Mouse (Mus musculus) hindbrain, embryonic 15.5 days (tissue): ENCODE results near the gene Tpcn2. TPM values are rescaled to one million over a fixed set of nuclear protein-coding genes. Genes with fewer than 3 reads are reported as not detected.

Experiments used
- ATAC-seq: fragments of 200-750 bp; cut with Nextera tagmentation; 2 replicates; pipeline ENCODE4 v1.8.0; 2017; ENCODE audit warnings: low read depth, moderate number of reproducible peaks, moderate TSS enrichment; ENCODE audit not compliant: low FRiP score
- H3K27ac ChIP-seq: fragments of 300-500 bp; sonication (generic); replicated peaks from 2 replicates; pipeline ENCODE4 v1.5.1; 2015; ENCODE audit warnings: mild to moderate bottlenecking, inconsistent platforms
- H3K27me3 ChIP-seq: fragments of 300-500 bp; sonication (generic); 2 replicates; pipeline ENCODE4 v1.6.1; 2015; ENCODE audit warnings: control low read depth, inconsistent platforms
- H3K36me3 ChIP-seq: fragments of 300-500 bp; sonication (generic); 2 replicates; pipeline ENCODE4 v1.6.1; 2015; ENCODE audit warnings: control low read depth, inconsistent platforms
- H3K4me1 ChIP-seq: fragments of 300-500 bp; sonication (generic); replicated peaks from 2 replicates; pipeline ENCODE4 v1.6.1; 2015; ENCODE audit warnings: control low read depth, inconsistent platforms
- H3K4me2 ChIP-seq: fragments of 300-500 bp; sonication (generic); 2 replicates; pipeline ENCODE4 v1.6.1; 2015; ENCODE audit warnings: moderate library complexity, mild to moderate bottlenecking, inconsistent platforms
- H3K4me3 ChIP-seq: fragments of 300-500 bp; sonication (generic); 2 replicates; pipeline ENCODE4 v1.5.1; 2015; ENCODE audit warnings: mild to moderate bottlenecking, inconsistent platforms
- H3K9ac ChIP-seq: fragments of 300-500 bp; sonication (generic); 2 replicates; pipeline ENCODE4 v1.6.1; 2015; ENCODE audit warnings: inconsistent platforms
- H3K9me3 ChIP-seq: fragments of 300-500 bp; sonication (generic); 2 replicates; pipeline ENCODE4 v1.6.1; 2016; ENCODE audit warnings: control low read depth, inconsistent platforms
- WGBS: fragments of 180-500 bp; shearing (Covaris S2); methylation state at CpG from one replicate; pipeline ENCODE4 v1.1.7; 2015; 5-methylcytosine and 5-hydroxymethylcytosine counted together
- polyA plus RNA-seq: library from polyadenylated mRNA; unstranded; fragments of >200 nt; fragmentation: Nextera tagmentation; extraction: Ambion mirVana; gene quantifications from 2 replicates; pipeline ENCODE4 v1.2.1, GENCODE M21; 2015

The Tpcn2 gene
- polyA plus RNA-seq: 3.4 and 3.7 TPM in 2 replicates

DNA sequence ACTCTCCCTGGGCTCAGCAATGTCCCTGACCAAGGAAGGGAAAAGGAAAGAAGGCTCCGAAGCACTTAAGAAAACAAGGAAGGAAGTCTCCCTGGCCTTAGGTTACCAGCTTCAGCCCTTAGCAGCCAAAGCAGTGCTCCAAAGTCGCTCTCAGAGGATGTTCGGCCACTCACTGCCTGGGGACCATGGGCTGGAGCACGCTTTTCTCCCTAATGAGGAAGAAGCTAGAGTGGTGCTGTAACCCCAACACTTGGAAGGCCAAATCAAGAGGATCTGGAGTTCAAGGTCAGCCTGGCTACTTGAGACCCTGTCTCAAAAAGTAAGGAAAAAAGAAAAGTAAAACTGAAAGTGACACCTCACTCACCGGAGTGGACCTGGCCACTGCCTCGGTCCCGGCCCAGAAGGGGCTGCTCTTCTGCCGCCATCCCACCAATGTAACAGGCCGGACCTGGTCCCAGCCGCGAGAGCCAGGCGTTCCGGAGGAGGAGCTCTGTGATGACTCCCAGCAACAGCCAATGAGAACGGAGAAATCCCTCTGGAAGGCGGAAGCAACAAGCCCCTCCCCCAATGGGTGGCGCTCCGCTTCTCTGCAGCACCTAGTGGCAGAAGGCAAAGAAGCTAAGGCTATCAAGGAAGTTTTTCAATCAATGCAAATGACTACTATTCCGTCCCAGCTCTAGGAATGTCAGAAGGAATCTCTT is at the start of gene Tpcn2:
Gene Tpcn2 (minus strand): TSS at position 525 of the 701 bp plus-strand sequence.
- WGBS: 4% methylated on average over 18 of the region's 18 CpGs
- peak within 1 kb of the TSS; percentile 79 for H3K4me2 ChIP-seq

GRCm38 (mm10) chr7:145332376-145333041 is 48.7 kb upstream of the Tpcn2 start:
- ATAC-seq: no peak
- no peak overlapping the region for H3K9ac ChIP-seq
- H3K4me1 ChIP-seq: no peaks in the 10 kb centered on the region
- no peaks in the 10 kb centered on the region for H3K9me3 ChIP-seq
- H3K4me2 ChIP-seq: no peak overlapping the region
- no peak overlapping the region for H3K4me3 ChIP-seq
- H3K27me3 ChIP-seq: no peaks in the 10 kb centered on the region
- H3K27ac ChIP-seq: no peak overlapping the region
- H3K36me3 ChIP-seq: no peaks in the 10 kb centered on the region
- 71% methylated on average over 1 of the region's 1 CpGs for WGBS

More for the DNA sequence above, at the start of gene Tpcn2:
- Histone ChIP-seq H3K9ac (peak within 1 kb of the TSS; percentile 50), H3K9me3 (no peaks in the 10 kb centered on the region), H3K4me3 (peak within 1 kb of the TSS; percentile 52), H3K4me1 (peaks cover 14% of the 10 kb centered on the region), H3K27ac (no peak within 1 kb of the TSS), H3K27me3 (no peaks in the 10 kb centered on the region), H3K36me3 (no peaks in the 10 kb centered on the region)
- peak; percentile 93 for ATAC-seq

- no peak overlapping the region for H3K4me2 ChIP-seq
- no peak overlapping the region for H3K4me3 ChIP-seq
- 87% methylated on average over 2 of the region's 2 CpGs for WGBS
- H3K27me3 ChIP-seq: no peaks in the 10 kb centered on the region
- no peaks in the 10 kb centered on the region for H3K36me3 ChIP-seq
- no peak for ATAC-seq
- no peaks in the 10 kb centered on the region for H3K9me3 ChIP-seq
- H3K4me1 ChIP-seq: no peaks in the 10 kb centered on the region
- H3K27ac ChIP-seq: no peak overlapping the region
- no peak overlapping the region for H3K9ac ChIP-seq
Measured at GRCm38 (mm10) chr7:145330641-145331040, 46.8 kb upstream of the Tpcn2 start.

GRCm38 (mm10) chr7:145329982-145330381 is 46.2 kb upstream of the Tpcn2 start:
- Histone ChIP-seq H3K9me3 (no peaks in the 10 kb centered on the region), H3K36me3 (no peaks in the 10 kb centered on the region), H3K9ac (no peak overlapping the region), H3K27me3 (no peaks in the 10 kb centered on the region), H3K27ac (no peak overlapping the region), H3K4me1 (no peaks in the 10 kb centered on the region), H3K4me2 (no peak overlapping the region), H3K4me3 (no peak overlapping the region)
- WGBS: 79% methylated on average over 2 of the region's 2 CpGs
- ATAC-seq: no peak

DNA sequence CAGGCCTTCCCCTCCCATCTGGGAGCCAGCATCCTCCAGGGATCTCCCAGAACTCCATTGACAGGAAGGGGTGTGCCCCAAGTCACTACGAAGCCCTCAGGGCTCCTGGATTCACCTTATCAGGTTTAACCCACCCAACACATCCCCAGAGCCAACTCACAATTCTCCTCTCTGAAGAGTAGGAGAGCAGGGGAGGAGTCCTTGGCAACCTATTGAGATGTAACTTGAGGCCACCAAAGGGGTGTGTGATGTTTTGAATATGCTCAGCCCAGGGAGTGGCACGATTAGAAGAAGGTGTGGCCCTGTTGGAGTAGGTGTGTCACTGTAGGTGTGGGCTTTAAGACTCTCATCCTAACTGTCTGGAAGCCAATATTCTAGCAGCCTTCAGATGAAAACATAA is 41.9 kb upstream of the Tpcn2 start:
- H3K36me3 ChIP-seq: no peaks in the 10 kb centered on the region
- H3K27me3 ChIP-seq: no peaks in the 10 kb centered on the region
- H3K4me1 ChIP-seq: no peaks in the 10 kb centered on the region
- no peak for ATAC-seq
- H3K9me3 ChIP-seq: no peaks in the 10 kb centered on the region
- no peak overlapping the region for H3K9ac ChIP-seq
- H3K4me2 ChIP-seq: no peak overlapping the region
- H3K27ac ChIP-seq: no peak overlapping the region
- H3K4me3 ChIP-seq: no peak overlapping the region
- 66% methylated on average over 2 of the region's 2 CpGs for WGBS

GRCm38 (mm10) chr7:145323607-145324006 is 39.8 kb upstream of the Tpcn2 start:
- Histone ChIP-seq H3K4me2 (no peak overlapping the region), H3K36me3 (no peaks in the 10 kb centered on the region), H3K9me3 (no peaks in the 10 kb centered on the region), H3K27ac (no peak overlapping the region), H3K4me1 (no peaks in the 10 kb centered on the region), H3K9ac (no peak overlapping the region), H3K27me3 (no peaks in the 10 kb centered on the region), H3K4me3 (no peak overlapping the region)
- ATAC-seq: no peak
- whole genome bisulfite sequencing: 30% methylated on average over 4 of the region's 4 CpGs

DNA sequence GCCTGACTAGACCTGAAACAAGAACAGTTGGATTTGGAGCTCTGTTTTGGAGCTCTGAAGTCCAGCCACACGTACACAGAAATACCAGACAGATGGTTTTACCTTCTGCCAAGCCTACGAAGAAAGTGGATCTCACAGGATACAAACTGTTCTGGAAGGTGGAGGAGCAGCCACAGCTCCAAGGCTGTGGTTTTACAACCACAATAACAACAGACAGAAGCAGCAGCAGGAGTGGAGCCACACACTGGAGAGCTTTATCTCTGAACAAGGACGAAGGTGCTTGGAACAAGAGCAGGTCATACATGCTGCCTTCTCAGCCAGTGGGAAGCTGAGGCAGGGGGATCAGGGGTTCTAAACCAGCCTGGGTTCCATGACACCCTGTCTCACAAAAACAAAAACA is 35.7 kb upstream of the Tpcn2 start:
- ATAC-seq: no peak
- Histone ChIP-seq H3K27me3 (no peaks in the 10 kb centered on the region), H3K4me1 (no peaks in the 10 kb centered on the region), H3K9ac (no peak overlapping the region), H3K9me3 (no peaks in the 10 kb centered on the region), H3K27ac (no peak overlapping the region), H3K36me3 (no peaks in the 10 kb centered on the region), H3K4me3 (no peak overlapping the region), H3K4me2 (no peak overlapping the region)
- whole genome bisulfite sequencing: 67% methylated on average over 3 of the region's 3 CpGs

- H3K4me3 ChIP-seq: no peak overlapping the region
- WGBS: 78% methylated on average over 4 of the region's 4 CpGs
- H3K4me2 ChIP-seq: no peak overlapping the region
- H3K9ac ChIP-seq: no peak overlapping the region
- ATAC-seq: no peak
- no peaks in the 10 kb centered on the region for H3K36me3 ChIP-seq
- no peaks in the 10 kb centered on the region for H3K9me3 ChIP-seq
- no peaks in the 10 kb centered on the region for H3K4me1 ChIP-seq
- no peaks in the 10 kb centered on the region for H3K27me3 ChIP-seq
- H3K27ac ChIP-seq: no peak overlapping the region
Measured at GRCm38 (mm10) chr7:145317522-145317921, 33.7 kb upstream of the Tpcn2 start.

DNA sequence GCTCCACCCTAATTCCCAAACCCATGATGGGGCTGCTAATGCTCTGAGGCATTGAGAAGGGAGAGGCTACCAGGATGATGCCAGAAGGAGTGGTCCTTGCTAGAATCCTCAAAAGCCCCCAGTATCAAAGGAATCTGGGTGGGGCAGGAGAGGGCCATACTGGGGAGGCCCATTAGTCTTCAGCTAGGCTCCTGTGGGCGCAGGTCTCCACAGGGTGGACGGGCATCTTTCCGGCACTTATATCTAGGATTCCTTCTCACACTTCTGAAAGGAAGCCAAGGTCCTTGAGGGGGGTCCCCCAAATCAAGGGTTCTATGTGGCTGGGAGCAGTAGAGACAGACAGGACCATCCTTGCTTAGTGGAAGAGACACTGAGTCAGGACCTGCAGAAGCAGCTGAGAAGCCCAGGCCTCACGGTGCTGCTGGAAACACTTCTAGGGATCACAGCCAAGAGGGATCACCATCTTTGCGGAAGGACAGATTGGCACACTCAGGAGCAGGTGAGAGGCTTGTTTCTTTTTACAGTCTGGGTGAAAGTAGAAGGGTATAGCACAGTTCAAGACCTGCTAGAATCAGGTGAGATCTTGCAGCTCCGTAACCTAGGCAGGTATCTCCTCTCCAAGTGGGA is 31.1 kb upstream of the Tpcn2 start, which contains the start of gene Mrgprd:
Gene Mrgprd (plus strand): TSS at position 51 of the 627 bp plus-strand sequence.
- H3K9me3 ChIP-seq: no peaks in the 10 kb centered on the region
- ATAC-seq: no peak
- no peak within 1 kb of the TSS for H3K9ac ChIP-seq
- no peak within 1 kb of the TSS for H3K4me3 ChIP-seq
- H3K27me3 ChIP-seq: no peaks in the 10 kb centered on the region
- no peaks in the 10 kb centered on the region for H3K36me3 ChIP-seq
- 93% methylated on average over 6 of the region's 6 CpGs for WGBS
- no peaks in the 10 kb centered on the region for H3K4me1 ChIP-seq
- no peak within 1 kb of the TSS for H3K4me2 ChIP-seq
- H3K27ac ChIP-seq: no peak within 1 kb of the TSS

DNA sequence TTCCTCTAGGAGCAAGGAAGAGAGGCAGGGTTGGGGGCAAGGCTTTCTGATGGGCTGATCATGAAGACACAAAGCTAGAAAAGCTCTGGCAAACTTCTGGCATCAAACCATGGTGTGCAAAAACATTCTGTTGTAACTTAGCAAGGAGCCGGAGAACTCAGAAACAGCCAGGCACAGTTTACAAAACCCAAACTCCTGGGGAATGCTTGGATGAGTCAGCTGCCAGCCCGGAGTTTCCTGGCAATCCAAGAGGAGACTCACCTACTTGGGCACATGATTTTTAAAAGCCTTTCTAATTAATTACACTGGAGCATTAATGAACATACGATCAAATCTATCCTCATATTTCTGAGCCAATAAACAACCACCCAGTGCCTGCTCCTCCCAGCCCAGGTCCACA is 28.3 kb upstream of the Tpcn2 start:
- Histone ChIP-seq H3K9ac (no peak overlapping the region), H3K4me3 (no peak overlapping the region), H3K27me3 (no peaks in the 10 kb centered on the region), H3K9me3 (no peaks in the 10 kb centered on the region), H3K4me2 (no peak overlapping the region), H3K27ac (no peak overlapping the region), H3K4me1 (no peaks in the 10 kb centered on the region), H3K36me3 (no peaks in the 10 kb centered on the region)
- ATAC-seq: no peak
- 82% methylated on average over 3 of the region's 3 CpGs for WGBS

DNA sequence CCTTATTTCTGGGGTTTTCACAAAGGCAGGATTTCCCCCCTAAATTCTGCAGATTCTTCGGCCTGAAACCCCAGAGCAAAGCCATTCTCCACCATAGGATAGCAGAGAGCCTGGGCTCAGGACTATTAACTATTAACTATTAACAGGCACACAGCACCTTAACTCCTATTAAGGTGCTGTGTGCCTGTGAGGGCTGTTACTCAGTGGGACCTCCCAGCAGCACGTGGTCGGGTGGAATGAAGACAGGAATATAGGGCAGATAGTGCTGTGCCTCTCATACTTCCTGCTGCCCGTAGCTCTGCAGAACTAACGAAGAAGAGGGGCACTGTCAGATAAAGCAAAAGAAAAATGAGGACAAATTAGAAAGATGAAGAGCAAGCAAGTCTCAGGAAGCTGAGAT is 26.7 kb upstream of the Tpcn2 start:
- no peaks in the 10 kb centered on the region for H3K36me3 ChIP-seq
- no peaks in the 10 kb centered on the region for H3K27me3 ChIP-seq
- H3K4me2 ChIP-seq: no peak overlapping the region
- no peaks in the 10 kb centered on the region for H3K4me1 ChIP-seq
- H3K27ac ChIP-seq: no peak overlapping the region
- H3K4me3 ChIP-seq: no peak overlapping the region
- WGBS: 73% methylated on average over 5 of the region's 5 CpGs
- no peak overlapping the region for H3K9ac ChIP-seq
- ATAC-seq: no peak
- no peaks in the 10 kb centered on the region for H3K9me3 ChIP-seq

DNA sequence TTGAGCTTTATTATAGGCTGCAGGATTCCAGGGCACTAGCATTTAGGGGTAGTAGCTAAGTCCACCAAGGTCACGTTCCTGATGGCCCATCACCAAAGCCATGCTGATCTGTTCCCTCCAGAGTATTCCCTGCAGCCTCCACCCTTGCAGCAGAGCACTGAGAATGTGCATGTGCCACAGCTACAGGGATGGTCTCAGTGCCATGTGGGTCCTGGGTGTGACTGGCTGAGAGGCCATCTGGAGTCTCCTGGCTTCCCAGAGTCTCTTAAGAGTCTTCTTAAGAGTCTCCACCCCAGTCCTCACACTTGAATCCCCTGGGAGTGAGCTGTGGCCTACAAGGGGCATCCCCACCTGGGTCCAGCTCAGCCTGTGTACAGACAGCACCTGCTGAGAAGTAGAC is 26.1 kb upstream of the Tpcn2 start:
- Histone ChIP-seq H3K4me3 (no peak overlapping the region), H3K9ac (no peak overlapping the region), H3K9me3 (no peaks in the 10 kb centered on the region), H3K36me3 (no peaks in the 10 kb centered on the region), H3K27ac (no peak overlapping the region), H3K27me3 (no peaks in the 10 kb centered on the region), H3K4me1 (no peaks in the 10 kb centered on the region), H3K4me2 (no peak overlapping the region)
- 89% methylated on average over 1 of the region's 1 CpGs for WGBS
- ATAC-seq: no peak
